Mouse (Mus musculus) neural tube, embryonic 15.5 days (tissue): ENCODE measurements around the gene Mecom. TPM values are rescaled to one million over a fixed set of nuclear protein-coding genes. Genes with fewer than 3 reads are reported as not detected.
"Not testable (repeated sequence)": the region's sequence is repeated elsewhere in the genome, so short reads cannot be mapped to it uniquely, and the experiment has no call there.

Source experiments
- ATAC-seq: fragments of 200-750 bp; cut with Nextera tagmentation; 2 replicates; pipeline ENCODE4 v1.8.0; 2017; ENCODE audit warnings: mild to moderate bottlenecking, moderate TSS enrichment, moderate library complexity; ENCODE audit not compliant: low FRiP score
- H3K27ac ChIP-seq: fragments of 300-500 bp; sonication (generic); replicated peaks from 2 replicates; pipeline ENCODE4 v1.5.1; 2015; ENCODE audit warnings: mild to moderate bottlenecking, inconsistent platforms
- H3K27me3 ChIP-seq: fragments of 300-500 bp; sonication (generic); replicated peaks from 2 replicates; pipeline ENCODE4 v1.6.1; 2015; ENCODE audit warnings: inconsistent platforms
- H3K36me3 ChIP-seq: fragments of 300-500 bp; sonication (generic); 2 replicates; pipeline ENCODE4 v1.6.1; 2015; ENCODE audit warnings: inconsistent platforms
- H3K4me1 ChIP-seq: fragments of 300-500 bp; sonication (generic); 2 replicates; pipeline ENCODE4 v1.6.1; 2015; ENCODE audit warnings: inconsistent platforms
- H3K4me2 ChIP-seq: fragments of 300-500 bp; sonication (generic); 2 replicates; pipeline ENCODE4 v1.6.1; 2015; ENCODE audit warnings: inconsistent platforms, mild to moderate bottlenecking, moderate library complexity
- H3K4me3 ChIP-seq: fragments of 300-500 bp; sonication (generic); replicated peaks from 2 replicates; pipeline ENCODE4 v1.5.1; 2015; ENCODE audit warnings: mild to moderate bottlenecking, inconsistent platforms
- H3K9ac ChIP-seq: fragments of 300-500 bp; sonication (generic); replicated peaks from 2 replicates; pipeline ENCODE4 v1.6.1; 2015; ENCODE audit warnings: mild to moderate bottlenecking, inconsistent platforms
- H3K9me3 ChIP-seq: fragments of 300-500 bp; sonication (generic); replicated peaks from 2 replicates; pipeline ENCODE4 v1.6.1; 2016; ENCODE audit warnings: inconsistent platforms
- WGBS: fragments of 180-500 bp; shearing (Covaris S2); methylation state at CpG from one replicate; pipeline ENCODE4 v1.1.7; 2015; ENCODE audit warnings: mixed read lengths; 5-methylcytosine and 5-hydroxymethylcytosine counted together
- polyA plus RNA-seq: library from polyadenylated mRNA; unstranded; fragments of >200 nt; fragmentation: Nextera tagmentation; extraction: Ambion mirVana; gene quantifications from 2 replicates; pipeline ENCODE4 v1.2.1, GENCODE M21; 2015

The Mecom gene
- polyA plus RNA-seq, 1 experiment from 2014 or later = 5.2 TPM

DNA sequence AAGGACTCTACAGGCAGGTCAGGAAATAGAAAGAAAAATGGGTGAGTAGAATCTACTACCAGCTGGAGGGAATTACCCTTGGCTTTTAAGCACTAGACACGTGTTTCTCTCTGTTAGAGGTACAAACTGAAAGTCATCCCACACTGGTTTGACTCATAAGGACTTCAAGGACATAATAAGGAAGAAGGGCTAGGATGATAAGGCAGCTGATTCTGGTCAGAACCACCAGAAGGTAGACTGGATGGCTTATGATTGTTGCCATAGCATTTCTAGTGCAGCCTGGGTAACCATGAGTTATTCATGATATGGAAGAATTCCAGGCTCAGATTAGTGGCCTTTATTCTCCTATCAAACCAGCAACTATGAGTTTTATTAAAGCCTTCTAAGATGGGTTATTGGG, 308.4 kb downstream of the Mecom start:
- Histone ChIP-seq H3K4me2 (no peak overlapping the region), H3K36me3 (no peaks in the 10 kb centered on the region), H3K9me3 (no peaks in the 10 kb centered on the region), H3K27ac (no peak overlapping the region), H3K4me1 (no peaks in the 10 kb centered on the region), H3K27me3 (no peaks in the 10 kb centered on the region), H3K4me3 (no peak overlapping the region), H3K9ac (no peak overlapping the region)
- 86% methylated on average over 1 of the region's 1 CpGs for WGBS
- no peak for ATAC-seq

DNA sequence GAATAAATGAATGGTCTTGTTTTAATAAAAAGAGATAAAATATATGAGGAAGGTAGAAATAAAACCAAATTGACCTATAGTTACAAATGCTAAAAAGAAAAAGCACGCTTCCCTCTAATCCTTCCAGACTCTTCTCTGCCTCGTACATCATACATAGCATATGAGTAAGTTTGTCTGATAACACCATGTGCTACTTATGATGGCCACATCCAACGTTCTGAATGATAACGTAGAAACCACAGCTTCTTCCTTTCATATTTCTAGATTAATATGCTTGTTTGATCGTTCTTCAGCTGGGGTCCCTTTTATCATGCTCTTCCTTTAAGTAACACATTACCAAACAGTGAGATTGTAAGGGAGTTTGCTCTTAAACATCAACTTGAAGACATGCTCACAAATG, 310.3 kb downstream of the Mecom start:
- Histone ChIP-seq H3K27ac (no peak overlapping the region), H3K4me2 (no peak overlapping the region), H3K4me1 (no peaks in the 10 kb centered on the region), H3K9me3 (no peaks in the 10 kb centered on the region), H3K9ac (no peak overlapping the region), H3K4me3 (no peak overlapping the region), H3K36me3 (no peaks in the 10 kb centered on the region), H3K27me3 (no peaks in the 10 kb centered on the region)
- WGBS = 95% methylated on average over 5 of the region's 5 CpGs
- ATAC-seq = no peak

DNA sequence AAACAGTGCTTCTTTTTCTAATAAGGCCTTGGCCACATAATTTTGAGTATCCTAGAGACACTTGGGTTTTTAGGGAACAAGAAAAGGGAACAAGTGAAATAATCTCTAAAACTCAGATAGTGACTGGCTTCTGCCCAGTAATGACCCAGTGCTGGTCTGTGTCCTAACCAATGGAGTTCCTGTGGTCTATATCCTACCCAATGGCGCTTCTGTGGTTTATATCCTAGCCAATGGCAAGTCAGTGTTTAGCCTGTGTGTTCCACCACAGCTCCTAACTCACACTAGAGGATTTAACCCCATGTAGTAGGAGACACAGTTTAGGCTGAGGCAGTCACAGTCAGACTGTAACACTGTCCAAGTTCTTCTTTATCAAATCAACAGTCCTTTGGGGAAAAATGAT, 313.8 kb downstream of the Mecom start:
- no peak for ATAC-seq
- Histone ChIP-seq H3K27ac (no peak overlapping the region), H3K4me3 (no peak overlapping the region), H3K9me3 (no peaks in the 10 kb centered on the region), H3K4me2 (no peak overlapping the region), H3K9ac (no peak overlapping the region), H3K36me3 (no peaks in the 10 kb centered on the region), H3K4me1 (no peaks in the 10 kb centered on the region), H3K27me3 (no peaks in the 10 kb centered on the region)
- WGBS = 79% methylated on average over 1 of the region's 1 CpGs

DNA sequence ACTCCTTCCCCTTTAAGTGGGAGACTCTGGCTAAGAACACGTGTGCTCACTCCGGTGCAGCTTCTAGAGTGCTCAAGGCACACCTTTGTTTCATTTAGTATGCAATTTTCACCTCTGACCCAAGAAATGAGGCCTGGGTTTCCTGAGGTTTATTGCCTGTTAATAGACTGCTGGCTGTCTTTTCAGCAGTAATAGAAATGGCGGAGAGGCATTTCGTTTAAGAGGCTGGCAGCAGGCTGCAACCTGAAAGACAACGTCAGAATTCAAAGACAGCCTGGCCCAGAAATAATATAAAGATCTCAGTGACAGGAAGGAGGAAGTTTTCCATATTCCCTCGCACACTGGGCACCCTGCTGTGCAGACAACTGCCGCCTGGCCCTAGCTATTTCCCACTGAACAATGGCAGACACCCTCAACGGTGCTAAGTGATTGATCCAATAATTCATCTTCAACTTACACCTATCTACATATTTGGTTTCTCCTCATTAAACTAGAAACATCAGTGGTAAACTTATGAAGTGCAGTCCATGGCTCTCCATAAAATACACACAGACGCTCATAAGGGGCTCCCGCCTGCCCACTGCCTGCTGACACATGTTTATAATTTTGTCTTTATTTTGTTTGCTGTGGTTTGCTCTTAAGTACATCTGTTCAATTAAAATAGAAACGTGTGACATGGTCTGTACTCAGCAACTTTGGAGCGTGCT, 319.7 kb downstream of the Mecom start:
- H3K36me3 ChIP-seq = no peaks in the 10 kb centered on the region
- H3K4me1 ChIP-seq = peaks cover 14% of the 10 kb centered on the region

DNA sequence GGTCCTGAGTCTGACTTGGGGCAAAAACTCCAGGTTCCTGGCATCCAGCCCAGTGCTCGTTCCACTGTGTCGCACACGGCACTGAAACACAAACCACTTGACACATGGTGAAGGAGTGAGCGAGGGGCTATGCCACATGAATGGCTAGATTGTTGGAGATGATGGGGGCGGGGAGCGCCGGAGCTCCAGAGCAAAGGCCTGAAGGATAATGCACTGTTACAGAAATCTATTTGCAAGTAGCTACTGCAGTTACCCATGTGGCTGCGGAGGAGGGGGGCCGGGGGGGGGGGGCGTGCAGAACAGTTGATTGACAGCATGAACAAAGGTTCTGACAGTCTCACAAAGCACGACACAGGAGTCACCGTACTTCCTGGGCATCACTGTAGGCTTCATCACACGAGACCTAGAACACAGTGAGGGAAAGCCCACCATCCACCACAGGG, 320.9 kb downstream of the Mecom start:
- WGBS = 27% methylated on average over 13 of the region's 13 CpGs
- H3K4me3 ChIP-seq = no peak overlapping the region
- H3K4me2 ChIP-seq = 0 out of 2 replicates have a peak overlapping the region, but pooled peaks have one; percentile 5
- H3K9ac ChIP-seq = no peak overlapping the region
- no peaks in the 10 kb centered on the region for H3K36me3 ChIP-seq
- H3K27ac ChIP-seq = no peak overlapping the region
- H3K27me3 ChIP-seq = no peaks in the 10 kb centered on the region; the same call in 1 of the 2 replicates
- peak; percentile 79 for ATAC-seq
- H3K4me1 ChIP-seq = peaks cover 14% of the 10 kb centered on the region
- no peaks in the 10 kb centered on the region for H3K9me3 ChIP-seq

More for the DNA sequence above, 319.7 kb downstream of the Mecom start:
- H3K9me3 ChIP-seq = no peaks in the 10 kb centered on the region
- H3K9ac ChIP-seq = no peak overlapping the region
- WGBS = 24% methylated on average over 12 of the region's 12 CpGs
- H3K27me3 ChIP-seq = no peaks in the 10 kb centered on the region; the same call in 1 of the 2 replicates
- peak overlapping the region; percentile 22; the same call in 1 of the 2 replicates for H3K4me2 ChIP-seq
- no peak overlapping the region for H3K27ac ChIP-seq
- no peak for ATAC-seq
- H3K4me3 ChIP-seq = no peak overlapping the region

DNA sequence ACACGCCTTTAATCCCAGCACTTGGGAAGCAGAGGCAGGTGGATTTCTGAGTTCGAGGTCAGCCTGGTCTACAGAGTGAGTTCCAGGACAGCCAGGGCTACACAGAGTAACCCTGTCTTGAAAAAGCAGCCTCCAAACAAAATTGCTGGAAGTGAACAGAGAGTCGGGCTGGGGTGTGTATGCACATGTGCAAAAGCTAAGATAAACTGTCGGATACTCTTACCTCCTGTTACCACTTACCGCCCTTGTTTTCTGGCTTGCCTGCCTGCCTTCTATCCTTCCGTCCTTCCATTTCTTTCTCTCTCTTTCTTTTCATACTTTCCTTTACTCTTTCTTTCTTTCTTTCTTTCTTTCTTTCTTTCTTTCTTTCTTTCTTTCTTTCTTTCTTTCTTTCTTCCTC, 322.6 kb downstream of the Mecom start:
- not testable (repeated sequence) for H3K36me3 ChIP-seq, H3K27me3 ChIP-seq, H3K4me2 ChIP-seq, H3K9me3 ChIP-seq, H3K27ac ChIP-seq, H3K9ac ChIP-seq, ATAC-seq, H3K4me3 ChIP-seq
- peaks cover 14% of the 10 kb centered on the region for H3K4me1 ChIP-seq
- WGBS = 94% methylated on average over 6 of the region's 6 CpGs

DNA sequence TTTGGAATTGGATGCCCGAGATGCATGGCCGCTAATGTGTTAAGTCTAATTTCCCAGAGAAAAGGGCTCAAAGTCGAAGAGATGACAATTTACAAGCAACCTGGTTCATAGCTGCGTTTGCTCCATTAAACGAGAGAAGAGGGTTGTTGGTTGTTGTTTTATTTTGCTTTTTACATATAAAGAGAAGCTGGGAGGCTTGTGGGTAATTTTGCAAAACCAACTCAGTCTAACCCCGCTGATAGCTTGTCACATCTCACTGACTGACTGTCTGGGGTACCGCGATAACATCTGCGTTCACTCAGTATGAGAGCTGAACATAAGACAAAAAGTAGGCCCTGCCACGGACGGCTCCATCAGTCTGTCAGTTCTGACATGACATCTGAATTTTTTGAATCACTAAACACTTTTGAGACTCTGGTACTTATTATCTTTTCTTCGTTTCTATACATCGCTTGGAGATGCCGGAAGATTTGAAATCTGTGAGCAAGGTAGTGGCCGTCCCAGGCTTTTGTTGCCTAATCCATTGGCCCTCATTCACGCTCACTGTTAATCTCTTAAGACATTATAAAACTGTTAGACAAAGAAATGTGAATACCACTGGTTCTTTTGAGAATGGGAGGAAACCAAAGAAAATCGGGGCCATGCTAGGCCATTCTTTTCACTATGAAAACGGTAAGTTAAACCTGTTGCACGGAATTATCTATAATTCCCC, 327.0 kb downstream of the Mecom start:
- H3K27ac ChIP-seq = no peak overlapping the region
- no peak overlapping the region for H3K4me3 ChIP-seq
- H3K9ac ChIP-seq = no peak overlapping the region
- H3K27me3 ChIP-seq = peaks cover 23% of the 10 kb centered on the region
- H3K4me2 ChIP-seq = no peak overlapping the region
- H3K9me3 ChIP-seq = no peaks in the 10 kb centered on the region
- H3K4me1 ChIP-seq = peaks cover 11% of the 10 kb centered on the region
- 53% methylated on average over 19 of the region's 19 CpGs for WGBS
- no peaks in the 10 kb centered on the region for H3K36me3 ChIP-seq
- no peak for ATAC-seq

DNA sequence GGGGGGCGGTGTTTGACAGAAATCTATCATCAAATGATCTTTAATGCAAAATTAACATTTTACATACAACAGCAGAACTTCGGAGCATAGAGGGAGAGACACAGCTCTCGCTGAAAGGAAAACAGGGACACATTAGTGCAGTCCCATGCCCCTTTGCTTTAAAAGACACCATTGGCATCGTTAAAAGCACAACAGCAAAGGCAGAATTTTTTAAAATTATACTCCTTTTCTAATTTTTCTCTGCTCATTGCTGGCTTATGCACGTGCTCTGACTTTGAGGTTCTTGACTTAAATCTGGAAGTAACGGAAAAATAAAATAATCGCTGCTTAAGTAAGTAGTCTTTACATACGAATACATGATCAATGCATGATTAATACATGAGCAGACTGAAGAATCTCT, 327.9 kb downstream of the Mecom start:
- peak overlapping the region; percentile 14 for H3K4me3 ChIP-seq
- H3K36me3 ChIP-seq = no peaks in the 10 kb centered on the region
- peaks cover 23% of the 10 kb centered on the region for H3K27me3 ChIP-seq
- H3K9me3 ChIP-seq = no peaks in the 10 kb centered on the region
- peak overlapping the region; percentile 53 for H3K4me2 ChIP-seq
- peaks cover 11% of the 10 kb centered on the region for H3K4me1 ChIP-seq
- H3K9ac ChIP-seq = peak overlapping the region; percentile 24; the same call in 1 of the 2 replicates
- no peak for ATAC-seq
- WGBS = 42% methylated on average over 8 of the region's 8 CpGs
- H3K27ac ChIP-seq = no peak overlapping the region

DNA sequence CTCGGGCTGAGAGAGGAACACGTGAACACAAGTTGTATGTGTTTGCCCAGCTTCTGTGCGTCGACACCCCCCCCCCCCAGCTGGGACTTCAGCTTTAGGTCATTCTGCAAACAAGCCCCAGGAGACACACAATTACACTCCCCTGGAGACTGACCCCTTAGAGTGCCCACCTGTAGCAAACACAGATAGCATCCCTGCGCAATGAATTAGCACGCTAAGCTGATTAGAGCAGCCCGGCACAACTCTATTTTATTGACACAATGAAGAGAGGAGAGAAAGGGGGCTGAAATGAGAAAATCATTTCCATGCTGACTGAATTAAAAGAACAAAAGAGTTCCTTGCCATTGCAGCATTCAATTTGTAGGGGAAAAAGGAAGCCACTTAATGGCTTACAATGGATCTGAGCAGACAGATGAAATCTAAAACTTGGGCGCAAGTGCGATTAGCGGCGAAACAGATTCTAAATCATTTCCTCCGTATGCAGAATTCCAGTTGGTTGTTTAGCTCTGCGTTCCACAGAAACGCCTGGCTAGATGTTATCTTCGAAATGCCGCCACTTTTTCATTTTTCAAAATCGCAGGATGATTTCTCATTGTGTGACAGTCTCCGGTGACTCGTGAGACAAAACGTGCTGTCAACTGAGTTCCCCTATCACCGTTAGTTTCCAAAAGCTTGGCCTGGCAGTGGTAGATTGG, 328.5 kb downstream of the Mecom start:
- peak overlapping the region; percentile 53 for H3K4me2 ChIP-seq
- no peak for ATAC-seq
- 5% methylated on average over 21 of the region's 21 CpGs for WGBS
- peaks cover 23% of the 10 kb centered on the region for H3K27me3 ChIP-seq
- peak overlapping the region; percentile 24; the same call in 1 of the 2 replicates for H3K9ac ChIP-seq
- peak overlapping the region; percentile 14 for H3K4me3 ChIP-seq
- no peaks in the 10 kb centered on the region for H3K9me3 ChIP-seq
- no peaks in the 10 kb centered on the region for H3K36me3 ChIP-seq
- no peak overlapping the region for H3K27ac ChIP-seq
- peaks cover 11% of the 10 kb centered on the region for H3K4me1 ChIP-seq

DNA sequence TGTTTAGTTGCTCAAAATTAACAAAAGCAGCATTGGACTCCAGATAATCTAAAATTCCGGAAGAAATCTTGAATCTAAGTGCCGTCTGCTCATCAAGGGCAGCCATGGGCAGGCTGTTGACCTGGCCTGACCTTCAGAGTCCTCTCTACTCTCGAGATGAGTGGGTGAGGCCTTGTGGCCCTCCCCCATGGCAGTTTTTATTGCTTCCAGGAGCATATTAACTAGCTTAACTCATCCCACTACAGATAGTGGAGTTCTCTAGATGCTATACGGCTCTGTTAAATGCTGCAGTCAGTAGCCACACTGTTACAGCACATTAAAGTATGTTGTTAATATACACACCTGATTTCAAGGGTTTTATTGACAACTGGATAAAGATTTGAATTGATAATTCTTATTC, 333.2 kb downstream of the Mecom start:
- Histone ChIP-seq H3K9ac (no peak overlapping the region), H3K4me1 (peaks cover 10% of the 10 kb centered on the region), H3K4me2 (no peak overlapping the region), H3K36me3 (no peaks in the 10 kb centered on the region), H3K27ac (no peak overlapping the region), H3K9me3 (no peaks in the 10 kb centered on the region), H3K27me3 (peaks cover 14% of the 10 kb centered on the region), H3K4me3 (no peak overlapping the region)
- ATAC-seq = no peak
- WGBS = 64% methylated on average over 4 of the region's 4 CpGs

DNA sequence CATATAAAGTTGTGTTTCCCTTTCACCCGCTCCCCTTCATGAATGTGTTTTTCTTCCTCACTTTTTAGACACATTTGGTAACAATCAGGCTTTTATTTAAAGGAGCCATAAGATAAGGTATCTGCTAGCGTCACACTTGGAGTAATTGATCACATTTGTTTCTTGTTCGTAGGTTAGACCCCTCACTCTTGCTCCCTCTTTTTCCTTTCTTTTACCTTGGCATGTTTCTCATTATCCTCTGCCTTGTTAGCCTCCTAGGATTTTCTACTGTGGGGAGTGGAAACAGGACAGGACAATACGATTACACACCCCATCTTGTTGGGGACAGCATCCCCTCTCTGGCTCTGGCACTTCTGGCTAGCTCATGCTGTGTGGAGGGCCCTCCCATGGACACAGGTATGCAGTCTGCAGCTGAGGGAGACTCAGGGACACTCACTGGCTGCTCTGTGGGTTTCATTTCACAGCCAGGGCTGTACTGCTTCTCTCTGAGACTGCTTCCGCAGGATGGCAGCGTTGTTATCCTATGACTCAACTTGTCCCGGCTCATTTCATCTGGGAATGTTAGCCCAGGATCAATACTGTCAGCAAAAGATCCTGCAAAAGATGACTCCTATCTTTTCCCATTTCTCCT, 334.2 kb downstream of the Mecom start:
- Histone ChIP-seq H3K27me3 (peaks cover 9% of the 10 kb centered on the region), H3K27ac (no peak overlapping the region), H3K9ac (no peak overlapping the region), H3K4me1 (0 out of 2 replicates have a peak, but pooled peaks cover 3% of the 10 kb centered on the region), H3K4me2 (no peak overlapping the region), H3K9me3 (no peaks in the 10 kb centered on the region), H3K4me3 (no peak overlapping the region), H3K36me3 (no peaks in the 10 kb centered on the region)
- 32% methylated on average over 7 of the region's 7 CpGs for WGBS
- ATAC-seq = no peak
